Mouse (Mus musculus) ES-E14 (cell line): ENCODE results near the gene 1700029F12Rik.

ENCODE experiments used
- CHD2 ChIP-seq: IDR thresholded peaks from 2 replicates; pipeline ENCODE4 v1.6.1; 2014; ENCODE audit warnings: mild to moderate bottlenecking, low read depth, low read length, inconsistent platforms
- MAFK ChIP-seq: IDR thresholded peaks from 2 replicates; pipeline ENCODE4 v1.6.1; 2014; ENCODE audit warnings: mild to moderate bottlenecking, low read depth, low read length, inconsistent platforms; ENCODE audit not compliant: insufficient read depth
- ZC3H11A ChIP-seq: IDR thresholded peaks from 2 replicates; pipeline ENCODE4 v1.6.1; 2012; ENCODE audit warnings: low read depth, mild to moderate bottlenecking, inconsistent platforms, low read length, borderline replicate concordance
- ZNF384 ChIP-seq: IDR thresholded peaks from 2 replicates; pipeline ENCODE4 v1.6.1; 2012; ENCODE audit warnings: low read depth, low read length, inconsistent platforms

DNA sequence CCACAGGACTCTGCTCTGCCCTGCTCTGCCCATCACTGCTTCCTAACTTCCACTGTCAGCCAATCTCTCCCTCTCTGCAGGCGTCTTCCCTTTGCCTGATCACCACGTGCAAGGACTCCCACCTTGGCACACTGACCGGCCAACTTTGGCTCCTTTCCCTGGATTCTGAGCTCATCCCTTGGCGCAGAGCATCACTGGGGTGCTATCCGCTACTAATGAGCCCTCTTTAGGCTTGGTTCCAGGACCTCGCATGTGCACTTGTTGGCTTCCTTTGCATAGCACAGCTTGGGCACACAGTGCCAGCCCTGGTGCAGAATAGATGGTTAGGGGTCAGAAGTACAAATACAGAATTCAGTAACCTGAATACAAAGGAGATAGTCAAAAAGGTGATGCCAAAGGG is 17.0 kb upstream of the 1700029F12Rik start:
- no peak for TF ChIP-seq ZNF384
- TF ChIP-seq CHD2 = no peak
- TF ChIP-seq ZC3H11A = no peak
- no peak for TF ChIP-seq MAFK
